Mouse (Mus musculus): ENCODE measurements around the gene Bap1.

DNA sequence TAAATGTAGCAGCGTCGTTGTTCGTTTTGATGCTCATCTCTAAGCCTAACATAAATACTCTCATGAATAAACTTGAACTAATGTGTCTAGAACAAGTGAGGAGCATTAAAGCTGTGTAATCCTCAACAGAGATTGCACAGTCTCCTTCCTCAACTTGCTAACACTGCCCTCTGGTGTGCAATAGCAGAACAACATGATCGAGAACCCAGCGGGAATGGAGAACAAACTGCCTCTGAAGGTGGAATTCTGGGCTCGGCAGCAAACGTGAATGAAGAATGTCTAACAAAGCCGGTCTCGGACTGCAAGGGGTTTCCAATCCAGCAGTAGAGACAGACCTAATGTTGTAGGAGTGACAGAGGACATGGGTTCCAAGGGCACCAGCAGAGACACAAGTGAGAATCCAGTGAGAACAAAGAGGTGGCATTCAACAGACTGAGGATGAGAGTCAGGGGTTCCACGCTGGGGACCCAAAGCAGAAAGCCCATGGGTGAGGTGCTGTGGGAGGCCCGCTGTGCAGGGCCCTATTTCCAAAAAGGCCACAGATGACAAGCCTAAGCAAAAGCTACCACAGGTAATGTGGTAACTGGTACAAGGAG is 17.2 kb upstream of the Bap1 start:
- peak; percentile 25; the same call in 1 of the 2 replicates for TF ChIP-seq CTCF (IDR thresholded peaks at IDR 0.05; ENCODE audit: low read depth, low read length)
- no peak for TF ChIP-seq POLR2A (IDR thresholded peaks at IDR 0.05; ENCODE audit: borderline replicate concordance, low read depth, low read length)
